Mouse (Mus musculus): Measurements from ENCODE around the gene Sez6. TPM values are rescaled to one million over a fixed set of nuclear protein-coding genes. Genes with fewer than 3 reads are reported as not detected.

Gene Sez6
- polyA plus RNA-seq (2014; fragmentation: Nextera tagmentation; extraction: Ambion mirVana), result 12.4 and 13.8 TPM in 2 replicates

DNA sequence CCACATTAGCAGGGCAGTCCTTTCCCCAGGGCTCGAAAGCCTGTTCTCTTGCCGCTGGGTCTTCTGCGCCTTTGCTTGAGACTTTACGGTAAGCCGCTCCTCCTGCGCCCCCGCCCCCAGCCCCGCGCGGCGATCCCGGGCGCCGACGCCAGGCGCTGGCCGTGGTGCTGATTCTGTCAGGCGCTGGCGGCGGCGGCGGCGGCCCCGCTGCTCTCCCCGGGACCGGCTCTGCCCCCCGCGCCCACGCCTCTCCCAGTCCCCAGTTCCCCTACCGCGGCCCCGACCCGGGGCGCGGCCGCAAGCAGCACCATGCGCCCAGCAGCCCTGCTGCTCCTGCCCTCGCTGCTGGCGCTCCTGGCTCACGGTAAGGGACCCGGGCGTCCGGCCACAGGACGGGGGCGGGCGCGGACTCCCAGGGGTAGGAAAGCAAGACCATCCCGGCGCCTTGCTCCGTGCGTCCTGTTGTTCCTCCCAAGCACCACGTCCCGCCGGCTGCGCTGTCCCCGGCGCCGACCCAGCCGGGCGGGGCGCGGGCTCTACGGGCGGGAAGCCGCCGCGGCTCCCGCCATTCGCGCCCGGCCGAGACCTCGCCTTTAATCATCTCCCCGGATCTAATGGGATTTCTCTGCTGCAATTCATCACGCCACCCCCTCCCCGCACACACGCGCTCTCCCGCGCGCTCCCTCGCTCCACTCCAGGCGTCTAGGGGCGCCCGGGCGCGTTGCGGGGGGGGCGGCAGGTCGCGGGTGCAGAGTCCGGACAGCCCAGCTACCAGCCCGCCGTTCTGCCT, at the start of gene Sez6:
Gene Sez6, plus strand, starts transcription at position 50 of the 790 bp plus-strand sequence.
- Histone ChIP-seq H3K9ac (ENCODE audit: low read length) (peak within 1 kb of the TSS; percentile 69), H3K27ac (ENCODE audit: low read depth, low read length) (peak within 1 kb of the TSS; percentile 75), H3K27me3 (ENCODE audit: control insufficient read depth, insufficient read depth, low read length) (peaks cover 53% of the 10 kb centered on the region), H3K4me3 (ENCODE audit: low read depth, low read length) (peak within 1 kb of the TSS; percentile 54), H3K4me1 (ENCODE audit: control insufficient read depth, insufficient read depth, low read length) (peaks cover 15% of the 10 kb centered on the region), H3K9me3 (ENCODE audit: control insufficient read depth, low read length) (no peaks in the 10 kb centered on the region), H3K4me2 (ENCODE audit: low read depth) (peak within 1 kb of the TSS; percentile 94), H3K36me3 (ENCODE audit: control insufficient read depth, insufficient read depth, low read length) (no peaks in the 10 kb centered on the region)
- under 1% methylated on average over 85 of the region's 94 CpGs for WGBS
- ATAC-seq (ENCODE audit: insufficient read depth, low FRiP score, low TSS enrichment) (peak; percentile 76), DNase-seq (ENCODE audit: low spot score) (peak; percentile 89)

DNA sequence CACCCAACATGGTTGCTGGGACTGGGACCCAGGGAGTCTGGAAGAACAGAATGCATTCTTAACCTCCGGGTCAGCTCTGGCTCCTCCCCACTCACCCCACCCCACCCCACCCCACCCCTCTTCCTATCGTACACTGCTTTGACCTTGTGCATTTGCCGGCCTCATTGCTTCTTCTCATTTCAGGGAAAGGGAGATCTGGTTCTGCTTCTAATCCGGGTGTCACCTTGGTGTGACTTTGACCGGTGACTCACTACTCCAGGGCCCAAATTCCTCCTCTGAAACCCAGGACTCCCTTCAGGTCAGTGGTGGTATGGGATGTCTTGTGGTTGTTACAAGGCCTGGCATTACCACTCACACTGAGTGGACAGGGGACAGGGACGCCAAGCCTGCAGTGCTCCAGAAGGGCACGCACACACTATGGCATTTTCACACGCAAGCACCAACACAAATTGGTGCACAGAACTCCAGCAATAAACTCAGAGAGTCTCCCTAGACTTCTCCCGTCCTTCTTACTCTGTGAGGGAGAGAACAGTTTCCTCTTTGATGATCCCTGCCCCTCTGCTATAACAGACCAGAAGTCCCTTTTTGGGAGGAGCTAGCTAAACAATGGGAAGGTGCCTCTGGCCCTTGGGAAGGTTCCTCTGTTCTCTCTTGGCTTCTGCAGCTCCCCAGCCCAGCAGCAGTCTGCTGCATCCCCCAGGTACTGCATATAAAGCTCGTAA, 45.9 kb upstream of the Sez6 start:
- no peaks in the 10 kb centered on the region for H3K36me3 ChIP-seq (ENCODE audit: control insufficient read depth, insufficient read depth, low read length)
- H3K9ac ChIP-seq (ENCODE audit: low read length), result no peak overlapping the region
- ATAC-seq (ENCODE audit: insufficient read depth, low FRiP score, low TSS enrichment), result peak; percentile 37; the same call in 1 of the 2 replicates
- H3K9me3 ChIP-seq (ENCODE audit: control insufficient read depth, low read length), result no peaks in the 10 kb centered on the region
- WGBS, result 30% methylated on average over 10 of the region's 10 CpGs
- 0 out of 2 replicates have a peak overlapping the region, but pooled peaks have one; percentile 39 for H3K27ac ChIP-seq (ENCODE audit: low read depth, low read length)
- 0 out of 2 replicates have a peak overlapping the region, but pooled peaks have one; percentile 16 for H3K4me2 ChIP-seq (ENCODE audit: low read depth)
- peaks cover 34% of the 10 kb centered on the region for H3K4me1 ChIP-seq (ENCODE audit: control insufficient read depth, insufficient read depth, low read length)
- H3K27me3 ChIP-seq (ENCODE audit: control insufficient read depth, insufficient read depth, low read length), result peaks cover 36% of the 10 kb centered on the region
- DNase-seq (ENCODE audit: low spot score), result no peak
- H3K4me3 ChIP-seq (ENCODE audit: low read depth, low read length), result no peak overlapping the region

DNA sequence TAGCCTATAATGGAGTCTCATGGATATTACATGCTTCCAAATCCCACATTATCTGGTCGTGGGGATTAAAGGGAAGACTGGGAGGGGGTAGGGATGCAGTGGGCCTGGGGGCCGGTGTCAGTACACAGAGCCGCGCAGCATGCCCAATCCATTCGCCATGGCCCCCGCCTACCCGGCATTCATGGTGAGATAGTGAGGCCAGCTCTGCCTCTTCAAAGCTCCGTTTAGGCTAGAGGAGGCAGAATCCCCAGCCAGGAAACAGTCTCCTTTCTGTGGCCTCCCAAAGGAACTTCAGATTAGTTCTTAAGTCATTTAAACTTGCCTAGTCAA, 45.4 kb upstream of the Sez6 start:
- 21% methylated on average over 8 of the region's 8 CpGs for WGBS
- no peak overlapping the region for H3K4me2 ChIP-seq (ENCODE audit: low read depth)
- H3K4me3 ChIP-seq (ENCODE audit: low read depth, low read length), result no peak overlapping the region
- no peaks in the 10 kb centered on the region for H3K36me3 ChIP-seq (ENCODE audit: control insufficient read depth, insufficient read depth, low read length)
- peaks cover 34% of the 10 kb centered on the region for H3K4me1 ChIP-seq (ENCODE audit: control insufficient read depth, insufficient read depth, low read length)
- peaks cover 35% of the 10 kb centered on the region for H3K27me3 ChIP-seq (ENCODE audit: control insufficient read depth, insufficient read depth, low read length)
- ATAC-seq (ENCODE audit: insufficient read depth, low FRiP score, low TSS enrichment) (peak; percentile 83), DNase-seq (ENCODE audit: low spot score) (peak; percentile 81)
- H3K27ac ChIP-seq (ENCODE audit: low read depth, low read length), result 0 out of 2 replicates have a peak overlapping the region, but pooled peaks have one; percentile 39
- H3K9ac ChIP-seq (ENCODE audit: low read length), result no peak overlapping the region
- H3K9me3 ChIP-seq (ENCODE audit: control insufficient read depth, low read length), result no peaks in the 10 kb centered on the region

DNA sequence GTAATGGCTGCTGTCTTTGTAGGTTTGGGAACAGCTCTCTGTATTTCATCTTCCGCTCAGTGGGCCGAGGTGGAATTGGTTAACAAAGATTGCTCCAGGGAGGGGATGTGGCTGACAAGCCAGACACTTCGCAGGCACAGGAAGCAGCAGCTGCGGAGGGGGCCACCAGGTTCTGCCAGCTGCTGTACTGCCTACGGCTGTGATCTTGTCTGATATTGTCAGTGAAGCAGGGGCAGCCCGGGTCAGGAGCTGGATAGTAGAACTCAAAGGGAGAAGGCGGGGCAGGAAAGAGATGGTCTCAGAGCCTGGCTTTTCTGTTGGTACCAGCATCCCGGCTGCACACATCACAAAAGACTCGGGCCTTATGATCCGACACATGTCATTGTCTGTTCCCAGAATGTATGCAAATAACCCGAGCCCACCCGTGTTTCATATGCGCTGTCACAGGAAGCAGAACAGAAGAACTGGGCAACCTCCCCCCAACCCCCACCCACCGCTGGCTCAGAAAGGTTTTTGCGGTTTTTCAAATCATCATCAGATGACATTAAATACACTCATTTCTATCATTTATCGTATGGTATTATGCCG, 43.1 kb upstream of the Sez6 start:
- no peak; the same call in 1 of the 2 replicates for ATAC-seq (ENCODE audit: insufficient read depth, low FRiP score, low TSS enrichment)
- H3K27ac ChIP-seq (ENCODE audit: low read depth, low read length), result peak overlapping the region; percentile 36; the same call in 1 of the 2 replicates
- peaks cover 36% of the 10 kb centered on the region for H3K4me1 ChIP-seq (ENCODE audit: control insufficient read depth, insufficient read depth, low read length)
- peak; percentile 62 for DNase-seq (ENCODE audit: low spot score)
- 42% methylated on average over 17 of the region's 17 CpGs for WGBS
- H3K27me3 ChIP-seq (ENCODE audit: control insufficient read depth, insufficient read depth, low read length), result peaks cover 28% of the 10 kb centered on the region
- no peak overlapping the region for H3K4me3 ChIP-seq (ENCODE audit: low read depth, low read length)
- H3K4me2 ChIP-seq (ENCODE audit: low read depth), result no peak overlapping the region
- no peaks in the 10 kb centered on the region for H3K9me3 ChIP-seq (ENCODE audit: control insufficient read depth, low read length)
- H3K36me3 ChIP-seq (ENCODE audit: control insufficient read depth, insufficient read depth, low read length), result no peaks in the 10 kb centered on the region
- no peak overlapping the region for H3K9ac ChIP-seq (ENCODE audit: low read length)

DNA sequence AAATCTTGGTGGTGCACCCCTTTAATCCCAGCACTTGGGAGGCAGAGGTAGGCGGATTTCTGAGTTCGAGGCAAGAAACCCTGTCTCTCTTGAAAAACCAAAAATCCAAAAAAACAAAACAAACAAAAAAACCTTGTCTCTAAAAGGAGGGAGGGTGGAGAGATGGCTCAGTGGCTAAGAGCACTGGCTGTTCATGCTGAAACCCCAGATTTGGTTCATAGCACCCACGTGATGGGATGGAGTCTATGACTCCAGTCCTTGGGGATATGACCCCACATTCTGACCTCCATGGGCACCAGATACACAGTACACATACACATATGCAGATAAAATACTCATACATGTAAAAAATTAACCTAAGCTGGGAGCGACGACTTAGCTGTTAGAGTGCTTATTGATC, 41.8 kb upstream of the Sez6 start:
- Histone ChIP-seq H3K4me1 (ENCODE audit: control insufficient read depth, insufficient read depth, low read length) (peaks cover 48% of the 10 kb centered on the region), H3K4me2 (ENCODE audit: low read depth) (no peak overlapping the region), H3K27me3 (ENCODE audit: control insufficient read depth, insufficient read depth, low read length) (peaks cover 18% of the 10 kb centered on the region; the same call in 1 of the 2 replicates), H3K27ac (ENCODE audit: low read depth, low read length) (no peak overlapping the region), H3K36me3 (ENCODE audit: control insufficient read depth, insufficient read depth, low read length) (no peaks in the 10 kb centered on the region), H3K9me3 (ENCODE audit: control insufficient read depth, low read length) (no peaks in the 10 kb centered on the region), H3K4me3 (ENCODE audit: low read depth, low read length) (no peak overlapping the region), H3K9ac (ENCODE audit: low read length) (no peak overlapping the region)
- DNase-seq (ENCODE audit: low spot score) (no peak), ATAC-seq (ENCODE audit: insufficient read depth, low FRiP score, low TSS enrichment) (no peak)
- 89% methylated on average over 5 of the region's 5 CpGs for WGBS

DNA sequence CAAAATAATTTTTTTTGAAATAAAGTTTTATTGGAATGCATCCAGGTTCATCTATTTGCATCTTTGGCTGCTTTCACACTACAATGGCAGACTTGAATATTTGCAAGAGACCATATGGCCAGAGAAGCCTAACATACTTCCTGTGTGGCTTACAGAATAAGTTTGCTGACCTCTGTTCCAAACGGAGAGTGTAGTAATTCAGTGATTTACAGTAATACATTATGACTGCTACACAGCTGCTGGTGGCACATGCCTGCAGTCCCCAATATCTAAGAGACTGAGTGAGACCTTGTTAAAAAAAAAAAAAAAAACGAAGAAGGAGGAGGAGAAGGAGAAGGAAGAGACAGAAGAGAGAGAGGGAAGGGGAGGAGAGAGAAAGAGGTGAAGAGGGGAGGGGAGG, 41.1 kb upstream of the Sez6 start:
- DNase-seq (ENCODE audit: low spot score) (no peak), ATAC-seq (ENCODE audit: insufficient read depth, low FRiP score, low TSS enrichment) (no peak)
- Histone ChIP-seq H3K4me1 (ENCODE audit: control insufficient read depth, insufficient read depth, low read length) (peaks cover 48% of the 10 kb centered on the region), H3K27ac (ENCODE audit: low read depth, low read length) (no peak overlapping the region), H3K27me3 (ENCODE audit: control insufficient read depth, insufficient read depth, low read length) (peaks cover 18% of the 10 kb centered on the region; the same call in 1 of the 2 replicates), H3K9me3 (ENCODE audit: control insufficient read depth, low read length) (no peaks in the 10 kb centered on the region), H3K4me3 (ENCODE audit: low read depth, low read length) (no peak overlapping the region), H3K9ac (ENCODE audit: low read length) (no peak overlapping the region), H3K36me3 (ENCODE audit: control insufficient read depth, insufficient read depth, low read length) (no peaks in the 10 kb centered on the region), H3K4me2 (ENCODE audit: low read depth) (no peak overlapping the region)
- 43% methylated on average over 1 of the region's 2 CpGs for WGBS

DNA sequence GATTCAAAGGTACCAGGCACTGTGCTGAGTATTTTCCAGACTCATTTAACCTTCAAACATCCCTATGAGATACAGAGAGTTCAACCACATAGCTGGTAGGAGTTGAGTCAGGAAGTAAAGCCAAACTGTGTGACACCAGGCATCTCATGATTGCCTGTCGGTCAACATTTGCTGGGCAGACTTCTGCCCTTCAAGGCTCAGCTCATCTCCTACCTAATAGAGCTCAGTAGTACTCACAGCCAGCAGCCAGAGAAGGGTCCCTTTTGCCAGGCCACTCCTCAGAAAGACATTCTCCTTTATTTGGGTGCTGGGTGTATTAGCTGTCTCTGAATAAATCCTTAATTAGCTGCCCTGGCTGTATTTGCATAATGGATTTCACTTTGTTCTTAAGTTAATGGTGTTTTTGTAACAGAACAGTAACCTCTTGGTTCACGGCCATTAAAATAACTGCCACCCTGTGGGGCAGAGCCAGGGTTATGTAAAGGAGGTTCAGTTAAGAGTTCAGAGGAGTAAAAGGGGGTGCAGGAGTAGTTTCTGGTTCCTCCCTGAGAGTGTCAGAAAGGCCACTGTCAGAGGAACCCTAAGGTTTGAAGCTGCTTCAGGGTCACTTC, 39.8 kb upstream of the Sez6 start:
- ATAC-seq (ENCODE audit: insufficient read depth, low FRiP score, low TSS enrichment) (no peak), DNase-seq (ENCODE audit: low spot score) (no peak)
- Histone ChIP-seq H3K9me3 (ENCODE audit: control insufficient read depth, low read length) (no peaks in the 10 kb centered on the region), H3K4me3 (ENCODE audit: low read depth, low read length) (no peak overlapping the region), H3K27me3 (ENCODE audit: control insufficient read depth, insufficient read depth, low read length) (peaks cover 18% of the 10 kb centered on the region; the same call in 1 of the 2 replicates), H3K27ac (ENCODE audit: low read depth, low read length) (0 out of 2 replicates have a peak overlapping the region, but pooled peaks have one; percentile 14), H3K4me1 (ENCODE audit: control insufficient read depth, insufficient read depth, low read length) (peaks cover 36% of the 10 kb centered on the region), H3K4me2 (ENCODE audit: low read depth) (no peak overlapping the region), H3K9ac (ENCODE audit: low read length) (no peak overlapping the region), H3K36me3 (ENCODE audit: control insufficient read depth, insufficient read depth, low read length) (no peaks in the 10 kb centered on the region)
- 33% methylated on average over 2 of the region's 2 CpGs for WGBS

DNA sequence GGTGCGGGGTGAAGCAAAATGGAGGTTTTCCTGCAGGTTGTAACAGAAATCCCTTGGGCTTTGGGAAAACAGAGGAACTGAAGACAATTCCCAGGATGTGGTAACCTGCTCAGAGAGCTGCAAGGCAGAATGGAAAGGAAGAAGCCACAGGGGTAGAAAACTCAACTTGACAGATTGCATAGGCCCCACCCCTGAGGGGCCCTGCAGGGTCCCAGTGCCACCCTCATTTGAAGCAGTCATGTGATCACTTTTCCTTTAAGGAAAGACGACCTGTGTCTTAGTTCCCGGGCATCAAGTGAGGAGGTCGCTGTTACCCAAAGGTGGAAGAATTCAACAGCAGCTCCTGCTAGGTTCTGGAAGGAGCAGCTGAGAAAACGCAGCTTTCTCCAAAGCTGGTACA, 37.7 kb upstream of the Sez6 start:
- H3K27me3 ChIP-seq (ENCODE audit: control insufficient read depth, insufficient read depth, low read length), result peaks cover 27% of the 10 kb centered on the region
- 0 out of 2 replicates have a peak overlapping the region, but pooled peaks have one; percentile 85 for H3K27ac ChIP-seq (ENCODE audit: low read depth, low read length)
- no peaks in the 10 kb centered on the region for H3K36me3 ChIP-seq (ENCODE audit: control insufficient read depth, insufficient read depth, low read length)
- H3K9me3 ChIP-seq (ENCODE audit: control insufficient read depth, low read length), result no peaks in the 10 kb centered on the region
- no peak overlapping the region for H3K4me3 ChIP-seq (ENCODE audit: low read depth, low read length)
- ATAC-seq (ENCODE audit: insufficient read depth, low FRiP score, low TSS enrichment) (no peak), DNase-seq (ENCODE audit: low spot score) (peak; percentile 36)
- H3K9ac ChIP-seq (ENCODE audit: low read length), result peak overlapping the region; percentile 49; the same call in 1 of the 2 replicates
- H3K4me1 ChIP-seq (ENCODE audit: control insufficient read depth, insufficient read depth, low read length), result peaks cover 22% of the 10 kb centered on the region
- peak overlapping the region; percentile 30 for H3K4me2 ChIP-seq (ENCODE audit: low read depth)
- WGBS, result 10% methylated on average over 5 of the region's 5 CpGs
